Mouse (Mus musculus): ENCODE measurements around the gene Emc1. TPM values are rescaled to one million over a fixed set of nuclear protein-coding genes. Genes with fewer than 3 reads are reported as not detected.

Gene Emc1
- polyA plus RNA-seq (2012; rRNA removed), result 45.6 and 62.3 TPM in 2 replicates

DNA sequence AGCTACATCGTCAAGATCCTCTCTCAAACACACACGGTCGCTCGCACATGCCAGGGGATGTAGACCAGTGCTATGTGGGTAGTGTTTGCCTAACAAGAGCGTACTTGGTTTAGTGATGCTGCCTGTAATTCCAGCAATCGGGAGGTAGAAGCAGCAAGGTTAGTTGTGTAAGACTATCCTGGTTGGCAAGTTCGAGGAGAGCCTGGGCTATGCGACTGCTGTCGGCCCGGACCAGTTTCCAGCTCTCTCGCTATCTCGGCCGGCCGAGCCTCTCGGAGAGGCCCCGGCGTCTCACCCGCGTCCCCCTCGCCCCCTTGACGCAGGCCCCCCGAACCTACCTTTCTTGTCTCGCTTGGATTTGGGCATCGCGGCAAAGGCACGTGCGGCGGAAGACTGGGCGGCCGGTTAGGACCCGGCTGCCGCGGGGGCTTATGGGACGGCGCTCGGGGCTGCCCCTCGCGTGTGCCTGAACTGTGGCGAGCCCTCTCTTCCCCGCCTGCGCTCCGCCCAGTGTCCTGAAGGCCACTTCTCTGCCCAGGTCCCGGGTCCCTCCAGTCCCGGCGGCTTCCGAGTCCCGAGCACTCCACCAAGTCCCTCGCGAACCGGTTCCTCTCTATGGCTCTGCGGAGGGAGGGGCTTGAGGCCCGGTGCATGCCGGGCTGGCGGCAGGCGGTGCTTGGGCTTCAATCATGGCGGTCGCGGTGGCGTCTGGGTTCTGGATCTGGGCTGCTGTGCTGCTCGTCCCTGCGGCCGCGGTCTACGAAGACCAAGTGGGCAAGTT is at the start of gene Emc1, which contains the start of the genes Mrto4 and Ubr4:
TSS of gene Emc1 (plus strand) at position 657 of the 781 bp plus-strand sequence.
TSS of gene Mrto4 (minus strand) at position 646 of the 781 bp plus-strand sequence.
TSS of gene Ubr4 (plus strand) at position 679 of the 781 bp plus-strand sequence.

DNA sequence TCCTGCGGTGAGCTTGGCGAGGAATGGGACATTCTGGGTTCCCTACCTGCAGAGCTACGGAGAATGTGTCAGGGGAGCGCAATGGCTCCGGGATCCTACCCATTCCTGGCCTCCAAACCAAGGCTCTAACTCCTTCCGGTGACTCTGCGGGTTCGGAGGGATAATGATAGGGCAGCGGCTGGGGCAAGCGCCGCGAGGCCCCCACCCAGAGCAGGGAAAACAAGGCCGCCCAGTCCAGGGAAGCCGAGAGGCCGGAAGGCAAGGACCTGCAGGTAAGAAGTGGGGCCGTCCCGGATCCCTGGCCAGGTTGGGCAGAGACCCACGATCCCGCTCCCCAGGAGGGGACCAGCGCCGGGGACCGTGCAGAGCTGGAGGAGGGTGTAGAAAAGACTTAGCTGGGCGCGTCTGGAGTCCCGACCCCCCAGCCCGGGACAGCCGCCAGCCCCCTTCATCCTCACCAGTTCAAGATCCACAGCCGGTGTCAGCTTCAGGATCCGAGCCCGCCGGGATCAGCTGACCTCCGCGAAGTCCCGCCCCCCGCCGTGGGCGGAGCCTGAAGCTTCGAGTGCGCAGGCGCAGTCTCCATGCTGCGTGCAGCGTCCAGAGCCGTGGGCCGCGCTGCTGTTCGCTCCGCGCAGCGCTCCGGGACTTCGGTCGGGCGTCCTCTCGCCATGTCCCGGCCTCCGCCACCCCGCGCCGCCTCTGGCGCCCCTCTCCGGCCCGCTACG is 42.1 kb upstream of the Emc1 start, which contains the start of the genes Pqlc2 and Akr7a5:
TSS of gene Pqlc2 (minus strand) at position 538 of the 728 bp plus-strand sequence.
TSS of gene Akr7a5 (plus strand) at position 574 of the 728 bp plus-strand sequence.

Other genes starting within 250 kb of the Emc1 start
- gene Minos1, start 221.5 kb upstream of the Emc1 start, polyA plus RNA-seq (2012; rRNA removed), result 37.0 and 45.4 TPM in 2 replicates
- 234 and 293 TPM in 2 replicates for gene Capzb, start 159.7 kb upstream of the Emc1 start, polyA plus RNA-seq (2012; rRNA removed)
- 31.9 and 36.0 TPM in 2 replicates for gene Pqlc2, start 41.9 kb upstream of the Emc1 start, polyA plus RNA-seq (2012; rRNA removed)
- 84.8 and 105 TPM in 2 replicates for gene Akr7a5, start 41.8 kb upstream of the Emc1 start, polyA plus RNA-seq (2012; rRNA removed)
- gene Mrto4, start within 50 bp of the Emc1 start, polyA plus RNA-seq (2012; rRNA removed), result 29.4 and 37.3 TPM in 2 replicates
- gene Ubr4, start within 50 bp of the Emc1 start, polyA plus RNA-seq (2012; rRNA removed), result 210 and 261 TPM in 2 replicates
- gene Iffo2, start 178.0 kb downstream of the Emc1 start, polyA plus RNA-seq (2012; rRNA removed), result 10.3 and 10.8 TPM in 2 replicates